Mouse (Mus musculus): ENCODE data around the gene Sox6.
"Not testable (repeated sequence)": the region's sequence is repeated elsewhere in the genome, so short reads cannot be mapped to it uniquely, and the experiment has no call there.

The Sox6 gene

GRCm38 (mm10) chr7:115645272-115645970, 393.2 kb downstream of the Sox6 start:
- POLR2A ChIA-PET: no interaction called here
- CTCF ChIA-PET: interaction anchor here in 1 of 4 experiments (0.6 kb wide), 1 partner anchor 12 kb away, joined by 8 read pairs; no protein-coding TSS in a partner anchor

- POLR2A ChIA-PET: no interaction called here
- CTCF ChIA-PET: no interaction called here
These were observed 407.9 kb downstream of the Sox6 start for GRCm38 (mm10) chr7:115630691-115631090.

DNA sequence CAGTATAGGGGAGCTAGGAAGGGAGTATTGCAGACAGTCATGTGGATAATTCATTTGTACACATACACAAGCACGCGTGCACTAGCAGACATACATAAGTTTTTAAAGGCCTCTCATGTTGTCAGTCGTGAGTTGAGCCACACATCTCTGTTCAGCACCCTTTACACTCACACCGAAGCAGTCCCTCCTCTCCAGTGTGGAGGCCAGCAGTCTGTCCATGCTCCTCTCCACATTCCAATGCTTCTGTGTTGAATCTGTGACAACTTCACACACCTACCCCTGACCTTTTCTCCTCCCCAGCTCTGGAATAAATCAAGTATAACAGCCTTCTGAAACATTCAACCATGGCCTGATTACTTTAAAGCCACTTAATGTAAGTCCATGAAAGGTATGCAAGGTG, 408.3 kb downstream of the Sox6 start:
- CTCF ChIA-PET: no interaction called here
- POLR2A ChIA-PET: no interaction called here

DNA sequence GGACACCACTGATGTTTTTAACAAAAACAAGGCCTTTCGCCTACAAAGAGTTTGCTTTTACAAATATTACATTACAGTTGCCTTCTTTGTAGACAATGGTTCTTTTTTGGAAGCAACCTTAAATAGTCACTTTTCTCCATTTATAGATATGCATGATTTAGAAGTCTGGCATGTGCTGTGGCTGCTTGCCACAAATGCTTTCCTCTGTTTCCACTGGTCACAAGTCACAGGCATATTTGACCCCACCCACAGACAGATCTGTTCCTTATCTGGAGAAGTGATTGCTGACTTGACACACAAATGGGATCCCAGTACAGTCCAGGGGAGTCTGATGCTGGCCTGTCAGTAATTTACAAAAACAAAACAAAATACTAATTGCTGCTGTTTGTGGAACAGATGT, 409.8 kb downstream of the Sox6 start:
- ChIA-PET POLR2A (no interaction called here), CTCF (no interaction called here)

GRCm38 (mm10) chr7:115625956-115626355, 412.6 kb downstream of the Sox6 start:
- CTCF ChIA-PET: no interaction called here

DNA sequence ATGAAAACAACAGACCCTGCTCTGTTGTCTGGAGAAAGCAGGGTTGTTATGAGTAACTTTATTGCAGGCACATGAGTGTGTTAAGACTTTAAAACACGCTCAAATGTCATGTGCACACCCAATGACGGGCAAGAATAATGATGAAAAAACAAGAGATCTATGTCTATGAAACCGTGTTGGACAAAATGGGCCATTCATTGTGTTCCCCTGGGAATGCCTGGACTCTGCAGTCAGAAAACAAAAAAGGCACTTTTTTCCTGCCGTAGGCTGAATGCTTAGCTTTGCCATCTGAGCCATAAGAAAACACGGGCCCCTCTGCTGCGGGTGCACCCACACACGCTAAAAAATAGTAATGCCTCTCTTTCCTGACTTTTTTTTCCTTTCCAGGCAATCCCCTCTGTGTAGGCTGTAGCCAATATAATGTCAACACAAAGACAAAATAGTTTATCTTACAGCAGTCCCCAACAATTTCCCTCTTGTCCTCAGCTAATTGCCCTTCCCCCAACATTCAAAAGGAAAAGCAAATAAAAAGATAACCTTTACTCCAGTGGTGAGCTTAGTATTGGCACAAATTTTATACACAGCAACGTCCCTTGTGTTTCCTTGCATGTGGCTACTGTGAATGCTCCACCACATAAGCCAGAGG, 413.6 kb downstream of the Sox6 start:
- CTCF ChIA-PET: no interaction called here
- POLR2A ChIA-PET: interaction anchor here in 1 of 4 experiments (0.6 to 0.7 kb wide), 2 partner anchors 17 to 37 kb away, joined by 3 to 4 read pairs; no protein-coding TSS in a partner anchor

More at GRCm38 (mm10) chr7:115625956-115626355, 412.6 kb downstream of the Sox6 start:
- POLR2A ChIA-PET: interaction anchor here in 1 of 4 experiments (0.6 kb wide), 1 partner anchor 36 kb away, joined by 4 read pairs; no protein-coding TSS in a partner anchor

DNA sequence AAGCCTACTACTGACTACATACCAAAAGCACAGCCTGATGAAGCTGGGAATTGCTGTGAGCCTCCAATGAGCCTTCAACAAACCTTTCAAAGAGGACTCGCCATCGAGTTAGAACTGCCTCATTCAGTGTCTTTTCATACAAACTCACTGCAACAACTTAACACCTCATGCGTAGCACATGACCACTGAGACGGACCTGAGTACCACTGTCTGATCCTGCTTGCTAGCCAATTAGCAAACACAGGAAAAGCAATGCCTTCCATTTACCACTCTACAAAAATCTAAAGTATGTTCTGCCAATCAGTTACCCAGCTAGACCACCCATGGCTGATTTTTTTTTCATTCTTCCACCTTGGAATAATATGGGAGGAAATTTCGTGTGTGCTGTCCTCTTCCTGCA, 414.1 kb downstream of the Sox6 start:
- CTCF ChIA-PET: no interaction called here
- POLR2A ChIA-PET: no interaction called here

DNA sequence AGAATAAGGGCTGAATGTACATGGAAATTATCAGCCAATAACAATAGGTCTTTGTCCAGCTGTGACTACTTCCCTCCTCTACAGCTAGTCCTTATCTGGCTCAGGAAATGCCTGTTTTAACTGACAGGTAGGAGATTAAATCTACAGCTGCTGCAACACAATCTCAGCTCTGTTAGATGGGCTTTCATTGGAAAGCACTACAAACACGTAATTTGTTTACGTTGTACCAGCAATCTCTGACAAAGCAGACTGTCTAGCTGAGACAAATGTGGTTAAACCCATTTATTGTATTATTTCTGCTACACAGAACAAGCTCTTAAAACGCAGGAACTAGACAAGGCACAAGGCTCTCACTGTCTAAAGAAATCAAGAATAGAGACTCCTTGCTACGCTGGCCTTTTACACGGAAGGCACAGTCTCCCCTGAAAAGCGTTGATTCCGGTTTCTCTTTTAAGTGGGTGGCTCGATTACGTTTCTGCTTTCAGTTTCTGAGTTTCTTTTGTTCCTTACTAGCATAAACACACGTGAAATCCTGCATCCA, 422.8 kb downstream of the Sox6 start:
- POLR2A ChIA-PET: no interaction called here
- CTCF ChIA-PET: no interaction called here

DNA sequence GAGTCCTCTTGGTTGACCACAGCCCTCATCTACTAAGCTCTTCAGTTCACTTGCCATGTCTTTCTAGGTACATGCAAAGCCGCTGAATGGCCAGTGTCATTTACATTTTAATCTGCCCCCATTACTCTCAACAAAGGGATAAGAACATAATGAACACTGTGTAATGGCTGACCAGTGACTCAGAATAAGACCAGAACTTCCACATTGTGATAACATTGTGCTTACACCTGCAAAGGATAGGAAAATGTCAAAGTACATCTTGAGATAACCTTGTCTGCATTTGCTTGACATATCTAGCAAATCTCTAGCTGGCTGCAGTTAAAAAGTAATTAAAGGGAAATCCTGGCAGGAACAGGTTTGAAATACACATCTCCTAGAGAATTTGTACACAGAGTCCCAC, 431.1 kb downstream of the Sox6 start:
- CTCF ChIA-PET: no interaction called here
- POLR2A ChIA-PET: no interaction called here

DNA sequence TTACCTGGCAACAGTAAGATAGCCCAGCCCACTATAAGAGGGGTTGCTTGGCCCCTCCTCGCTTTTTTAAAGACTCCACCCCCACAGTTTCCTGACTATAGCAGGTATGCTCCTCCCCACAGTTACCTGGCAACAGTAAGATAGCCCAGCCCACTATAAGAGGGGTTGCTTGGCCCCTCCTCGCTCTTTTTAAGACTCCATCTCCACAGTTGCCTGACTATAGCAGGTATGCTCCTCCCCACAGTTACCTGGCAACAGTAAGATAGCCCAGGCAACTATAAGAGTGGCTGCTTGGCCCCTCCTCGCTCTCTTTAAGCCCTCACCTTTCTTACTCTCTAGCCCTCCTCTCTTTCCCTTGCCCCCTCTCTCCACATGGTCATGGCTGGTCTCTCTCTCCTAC, 432.5 kb downstream of the Sox6 start:
- CTCF ChIA-PET: not testable (repeated sequence)

GRCm38 (mm10) chr7:115604883-115605282, 433.7 kb downstream of the Sox6 start:
- POLR2A ChIA-PET: no interaction called here
- CTCF ChIA-PET: no interaction called here

More for the DNA sequence above, 432.5 kb downstream of the Sox6 start:
- POLR2A ChIA-PET: not testable (repeated sequence)

- ChIA-PET POLR2A (interaction anchor here in 1 of 4 experiments (1.2 kb wide), 1 partner anchor 17 kb away, joined by 3 read pairs; no protein-coding TSS in a partner anchor), CTCF (no interaction called here)
These were observed 441.2 kb downstream of the Sox6 start for GRCm38 (mm10) chr7:115597376-115597775.

GRCm38 (mm10) chr7:115580461-115580860, 458.1 kb downstream of the Sox6 start:
- ChIA-PET CTCF (interaction anchor here in 1 of 4 experiments (0.6 kb wide), 1 partner anchor 1020 kb away, joined by 3 read pairs; no protein-coding TSS in a partner anchor), POLR2A (interaction anchor here in 1 of 4 experiments (1.3 kb wide), 1 partner anchor 17 kb away, joined by 3 read pairs; no protein-coding TSS in a partner anchor)

- CTCF ChIA-PET: no interaction called here
- POLR2A ChIA-PET: interaction anchor here in 1 of 4 experiments (1.3 kb wide), 1 partner anchor 18 kb away, joined by 3 read pairs; no protein-coding TSS in a partner anchor
These were observed 458.8 kb downstream of the Sox6 start for GRCm38 (mm10) chr7:115579826-115580225.

DNA sequence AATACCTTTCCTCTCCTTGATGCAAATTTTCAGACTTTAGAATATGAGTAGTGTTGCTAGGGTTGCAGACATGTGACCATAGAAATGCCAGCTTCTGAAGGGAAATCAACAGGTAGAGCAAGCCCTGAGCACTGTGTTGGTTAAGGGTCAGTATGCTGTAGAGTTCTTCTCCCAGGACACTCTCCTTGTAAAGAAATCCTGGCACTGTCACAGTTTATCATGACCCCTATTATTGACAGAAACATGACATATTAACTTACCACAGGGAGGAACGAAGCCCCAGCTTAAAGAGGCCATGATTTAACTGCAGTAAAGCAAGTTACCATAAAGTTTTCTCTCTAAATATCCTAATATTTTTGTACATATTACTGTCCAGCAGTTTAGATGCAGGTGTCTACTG, 462.2 kb downstream of the Sox6 start:
- ChIA-PET POLR2A (no interaction called here), CTCF (no interaction called here)

DNA sequence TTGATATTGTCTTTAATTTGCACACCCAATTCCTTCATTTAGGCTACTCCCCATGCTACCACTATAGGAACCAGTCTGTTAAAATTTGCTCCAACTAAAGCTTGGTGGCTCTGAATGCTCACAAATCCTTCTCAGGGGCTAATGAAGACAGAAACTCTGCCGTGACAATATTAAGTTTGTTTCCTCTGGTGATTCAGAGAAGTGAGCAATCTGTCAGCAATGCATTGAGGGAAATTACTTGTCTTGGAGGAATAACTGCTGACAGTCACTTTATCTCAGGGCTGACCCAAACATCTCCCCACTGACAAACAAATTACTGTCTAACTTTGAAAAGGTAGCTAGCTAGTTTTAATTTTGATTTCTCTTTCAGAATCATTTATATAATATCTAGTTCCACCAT, 463.8 kb downstream of the Sox6 start:
- CTCF ChIA-PET: interaction anchor here in 1 of 4 experiments (1.4 kb wide), 1 partner anchor 466 kb away, joined by 3 read pairs; no protein-coding TSS in a partner anchor
- POLR2A ChIA-PET: no interaction called here

- CTCF ChIA-PET: no interaction called here
- POLR2A ChIA-PET: interaction anchor here in 1 of 4 experiments (1.5 kb wide), 2 partner anchors 9 to 14 kb away, joined by 5 read pairs; no protein-coding TSS in a partner anchor
These were observed 469.8 kb downstream of the Sox6 start for GRCm38 (mm10) chr7:115568821-115569240.

GRCm38 (mm10) chr7:115568301-115568700, 470.3 kb downstream of the Sox6 start:
- ChIA-PET POLR2A (interaction anchor here in 1 of 4 experiments (1.5 kb wide), 2 partner anchors 9 to 14 kb away, joined by 5 read pairs; no protein-coding TSS in a partner anchor), CTCF (no interaction called here)

- POLR2A ChIA-PET: no interaction called here
- CTCF ChIA-PET: no interaction called here
These were observed 471.8 kb downstream of the Sox6 start for GRCm38 (mm10) chr7:115566818-115567217.

DNA sequence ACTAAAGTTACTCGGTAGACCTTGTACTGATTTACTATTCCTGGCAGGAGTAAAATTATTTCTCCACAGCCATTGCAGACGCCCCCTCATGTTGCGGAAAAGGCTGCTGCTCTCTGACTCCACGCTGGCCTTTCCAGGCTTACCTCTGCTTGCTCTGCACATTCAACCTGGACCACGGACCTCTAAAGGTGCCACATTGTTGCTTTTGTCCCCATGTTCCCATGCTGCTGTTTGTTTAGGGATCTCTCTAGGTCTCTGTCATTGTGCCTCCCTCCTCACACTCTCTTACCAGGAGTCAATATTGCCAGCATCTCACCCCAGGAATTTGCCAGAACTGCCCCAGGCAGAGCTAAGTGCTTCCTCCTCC, 473.6 kb downstream of the Sox6 start:
- CTCF ChIA-PET: no interaction called here
- POLR2A ChIA-PET: no interaction called here
